Mouse (Mus musculus): Measurements from ENCODE around the gene Card19.

DNA sequence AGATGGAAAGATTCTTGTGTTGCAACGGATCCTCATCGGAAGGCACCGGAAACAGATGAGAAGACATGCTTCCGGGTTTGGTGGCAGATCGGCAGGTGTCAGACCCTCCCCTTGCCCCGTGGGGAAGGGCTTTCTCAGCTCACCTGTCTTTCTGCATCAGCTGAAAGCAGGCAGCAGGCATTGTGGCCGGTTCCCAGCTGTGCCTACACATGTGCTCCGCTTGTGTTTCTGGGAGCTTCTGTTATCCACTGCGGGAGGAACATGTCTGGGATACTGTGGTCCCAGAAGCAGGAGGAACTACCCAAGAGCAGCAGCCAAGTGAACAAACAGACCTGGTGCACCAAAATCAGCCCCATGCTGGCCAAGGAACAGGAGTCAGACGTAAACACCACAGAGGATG, 40.3 kb downstream of the Card19 start:
- no peak for TF ChIP-seq ZC3H11A (IDR thresholded peaks at IDR 0.05; ENCODE audit: borderline replicate concordance, low read depth, low read length)
- no peak for TF ChIP-seq MAFK (IDR thresholded peaks at IDR 0.05; ENCODE audit: insufficient read depth, low read depth, low read length)

All from ES-E14 (cell line).